Mouse (Mus musculus) gonadal fat pad, adult 2 months (tissue): ENCODE results near the gene Cd2bp2. TPM values are rescaled to one million over a fixed set of nuclear protein-coding genes. Genes with fewer than 3 reads are reported as not detected.
"Not testable (repeated sequence)": the region's sequence is repeated elsewhere in the genome, so short reads cannot be mapped to it uniquely, and the experiment has no call there.

Experiments
- DNase-seq: peaks from one replicate; pipeline ENCODE4 v3.0.0-alpha.2; 2012; ENCODE audit warnings: low read depth
- polyA plus RNA-seq: library from polyadenylated mRNA; depleted of rRNA; stranded (reverse); fragments of >200 nt; gene quantifications from 2 replicates; pipeline ENCODE4 v1.2.3, GENCODE M21; 2012

The Cd2bp2 gene
- polyA plus RNA-seq, 1 experiment: 29.3 TPM

GRCm38 (mm10) chr7:127190672-127191071 is 5.2 kb downstream of the Cd2bp2 start:
- DNase-seq: no peak

- no peak for DNase-seq
Measured at GRCm38 (mm10) chr7:127188305-127189276, 7.3 kb downstream of the Cd2bp2 start.

- no peak for DNase-seq
Measured at GRCm38 (mm10) chr7:127187351-127187750, 8.5 kb downstream of the Cd2bp2 start.

- no peak for DNase-seq
Measured at GRCm38 (mm10) chr7:127185601-127186000, 10.2 kb downstream of the Cd2bp2 start.

GRCm38 (mm10) chr7:127184720-127185119 is 11.1 kb downstream of the Cd2bp2 start:
- DNase-seq: no peak

GRCm38 (mm10) chr7:127183828-127184227 is 12.0 kb downstream of the Cd2bp2 start:
- no peak for DNase-seq

- DNase-seq: no peak
Measured at GRCm38 (mm10) chr7:127183345-127183744, 12.5 kb downstream of the Cd2bp2 start.

- DNase-seq: not testable (repeated sequence)
Measured at GRCm38 (mm10) chr7:127181724-127182123, 14.1 kb downstream of the Cd2bp2 start.

- no peak for DNase-seq
Measured at GRCm38 (mm10) chr7:127180783-127181182, 15.1 kb downstream of the Cd2bp2 start.

GRCm38 (mm10) chr7:127176937-127177336 is 18.9 kb downstream of the Cd2bp2 start:
- DNase-seq: no peak

GRCm38 (mm10) chr7:127166501-127166900 is 29.3 kb downstream of the Cd2bp2 start:
- DNase-seq: no peak

- DNase-seq: no peak
Measured at GRCm38 (mm10) chr7:127165607-127166493, 30.0 kb downstream of the Cd2bp2 start.

- DNase-seq: no peak
Measured at GRCm38 (mm10) chr7:127164002-127164401, 31.8 kb downstream of the Cd2bp2 start.

- no peak for DNase-seq
Measured at GRCm38 (mm10) chr7:127162546-127162945, 33.3 kb downstream of the Cd2bp2 start.

GRCm38 (mm10) chr7:127157548-127157947 is 38.3 kb downstream of the Cd2bp2 start:
- no peak for DNase-seq

GRCm38 (mm10) chr7:127153477-127153876 is 42.4 kb downstream of the Cd2bp2 start:
- no peak for DNase-seq

- no peak for DNase-seq
Measured at GRCm38 (mm10) chr7:127152464-127152863, 43.4 kb downstream of the Cd2bp2 start.

- DNase-seq: no peak
Measured at GRCm38 (mm10) chr7:127147901-127148300, 47.9 kb downstream of the Cd2bp2 start.

GRCm38 (mm10) chr7:127146267-127146603 is 49.6 kb downstream of the Cd2bp2 start:
- no peak for DNase-seq

GRCm38 (mm10) chr7:127145387-127146266 is 50.2 kb downstream of the Cd2bp2 start:
- DNase-seq: no peak

GRCm38 (mm10) chr7:127144412-127144811 is 51.4 kb downstream of the Cd2bp2 start:
- no peak for DNase-seq
